Mouse (Mus musculus) frontal cortex, adult (tissue): ENCODE measurements around the gene L3mbtl2.

Experiments used
- ATAC-seq: cut with Nextera tagmentation; 2 replicates; pipeline ENCODE4 v1.9.2; 2017; ENCODE audit warnings: mild to moderate bottlenecking, moderate library complexity, mixed read lengths; ENCODE audit not compliant: low TSS enrichment

Gene L3mbtl2

DNA sequence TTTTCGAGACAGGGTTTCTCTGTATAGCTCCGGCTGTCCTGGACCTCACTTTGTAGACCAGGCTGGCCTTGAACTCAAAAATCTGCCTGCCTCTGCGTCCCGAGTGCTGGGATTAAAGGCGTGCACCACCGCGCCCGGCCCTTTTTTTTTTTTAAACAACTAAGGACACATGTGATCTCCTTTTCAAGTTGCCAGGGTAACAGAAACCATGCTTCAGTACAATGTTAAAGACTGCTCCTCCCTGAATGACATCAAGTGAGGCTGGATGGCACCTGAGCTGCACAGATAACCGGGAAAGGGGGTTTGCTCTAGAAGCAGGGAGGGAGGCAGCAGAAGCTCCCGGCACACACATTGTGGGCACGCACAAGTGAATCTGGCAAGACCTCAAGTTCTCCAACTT is 45.3 kb downstream of the L3mbtl2 start:
- no peak for ATAC-seq

DNA sequence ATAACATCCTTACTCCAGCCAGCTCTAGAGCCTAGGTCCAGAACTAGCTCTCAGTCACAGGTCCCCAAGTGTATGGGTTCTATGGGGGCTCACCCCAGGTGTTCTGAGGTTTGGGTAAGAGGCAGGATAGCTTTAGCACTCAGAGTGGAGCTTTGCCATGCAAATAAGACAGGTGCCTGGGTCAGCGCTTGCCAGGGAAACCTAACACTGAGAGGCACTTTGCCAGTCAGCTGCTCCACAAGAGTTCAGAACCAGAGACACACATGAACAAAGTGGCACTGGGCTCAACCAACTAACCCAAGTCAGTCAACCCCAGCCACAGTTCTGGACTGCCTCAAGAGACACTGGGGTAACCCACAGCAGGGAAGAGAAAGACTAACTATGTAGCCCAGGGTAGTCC is 46.0 kb downstream of the L3mbtl2 start:
- no peak for ATAC-seq

DNA sequence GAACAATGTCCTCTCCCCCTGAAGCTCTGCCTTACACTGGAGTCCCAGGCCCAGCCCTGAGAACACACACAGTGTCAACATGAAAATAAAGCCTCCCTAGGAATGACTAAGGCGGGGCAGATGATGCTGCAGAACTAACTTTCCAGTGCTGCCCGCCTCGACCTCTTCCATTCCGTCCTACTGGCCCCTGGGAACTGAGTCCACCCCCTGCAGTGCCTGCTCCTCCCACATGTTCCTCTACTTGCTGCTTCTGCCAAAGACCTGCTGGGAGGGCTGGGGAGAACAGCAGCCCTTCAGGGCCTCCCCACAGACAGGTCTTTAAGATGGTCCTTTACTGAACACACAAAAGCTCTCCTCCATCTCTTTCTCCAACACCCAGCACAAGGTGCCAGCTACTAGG is 47.1 kb downstream of the L3mbtl2 start:
- no peak for ATAC-seq

DNA sequence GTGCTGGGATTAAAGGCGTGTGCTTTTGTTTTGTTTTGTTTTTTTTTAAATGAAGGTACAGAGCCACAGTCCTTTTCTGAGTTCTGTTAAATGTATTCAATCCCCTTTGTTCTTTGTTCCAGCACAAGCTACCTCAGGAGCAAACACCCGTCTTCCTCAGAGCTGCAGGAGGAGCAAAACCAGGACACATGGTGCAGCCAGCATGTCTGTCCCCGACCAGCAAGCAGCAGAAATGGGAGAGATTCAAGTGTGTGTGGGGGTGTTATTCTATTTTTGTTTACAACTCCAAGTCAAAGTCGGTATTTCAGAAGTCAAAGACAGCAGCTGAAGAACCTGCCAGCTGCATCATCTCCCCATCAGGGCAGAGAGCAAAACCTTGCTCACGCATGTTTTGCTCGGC is 50.1 kb downstream of the L3mbtl2 start:
- peak; percentile 66 for ATAC-seq

DNA sequence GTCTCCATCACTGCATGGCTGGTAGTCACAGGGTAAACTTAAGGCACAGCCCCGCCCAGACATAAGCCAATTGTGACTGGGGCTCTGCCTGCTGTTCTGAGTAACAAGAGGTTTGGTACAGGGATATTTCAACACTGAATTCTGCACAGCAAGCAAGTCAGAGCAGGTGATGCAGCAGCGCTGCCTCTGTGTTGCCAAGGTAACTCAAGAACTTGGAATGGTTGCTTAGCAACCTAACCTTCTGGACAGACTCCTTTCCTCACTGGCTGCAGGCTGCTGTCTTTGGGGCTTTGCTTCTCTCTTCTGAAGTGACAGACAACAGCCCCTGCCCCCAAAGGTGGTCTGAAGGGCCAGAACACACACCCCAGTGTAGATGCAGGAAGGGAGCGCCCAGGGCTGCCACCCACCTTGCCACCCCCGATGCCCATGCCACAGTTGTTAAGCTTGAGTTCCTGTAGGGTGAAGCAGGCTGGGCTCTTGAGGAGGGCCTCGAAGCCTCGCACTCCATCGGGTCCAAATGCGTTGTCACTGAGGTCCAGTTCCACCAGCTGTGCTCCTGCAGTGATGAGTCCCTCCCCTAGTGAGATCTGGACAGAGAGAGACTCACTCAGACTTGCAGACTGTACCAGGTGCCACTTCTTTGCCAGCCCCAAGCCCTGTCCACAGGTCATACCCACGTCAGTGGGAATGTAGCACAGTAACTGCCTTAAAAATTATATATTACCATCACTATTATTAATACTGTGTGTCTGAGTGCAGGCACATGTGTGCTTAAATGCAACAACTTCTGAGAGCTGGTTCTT is 54.8 kb downstream of the L3mbtl2 start:
- ATAC-seq: peak; percentile 76

DNA sequence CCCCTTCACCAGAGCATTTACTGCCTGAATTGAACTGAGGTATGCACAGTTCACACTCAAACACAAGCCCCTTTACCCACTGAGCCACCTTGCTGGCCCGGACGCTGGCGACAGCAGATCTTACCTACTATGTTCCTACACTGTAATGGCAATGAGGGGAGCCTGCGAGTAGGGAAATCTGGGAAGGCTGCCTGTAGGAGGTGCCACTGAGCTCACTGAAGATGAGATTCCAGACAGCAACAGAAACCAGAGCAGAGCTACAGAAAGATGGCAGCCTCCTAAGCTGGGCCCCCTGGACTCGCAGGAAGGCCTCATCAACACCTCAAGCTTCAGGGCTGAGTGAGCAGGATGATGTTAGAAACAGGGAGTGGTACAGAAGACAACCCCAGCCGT is 55.4 kb downstream of the L3mbtl2 start:
- ATAC-seq: no peak

DNA sequence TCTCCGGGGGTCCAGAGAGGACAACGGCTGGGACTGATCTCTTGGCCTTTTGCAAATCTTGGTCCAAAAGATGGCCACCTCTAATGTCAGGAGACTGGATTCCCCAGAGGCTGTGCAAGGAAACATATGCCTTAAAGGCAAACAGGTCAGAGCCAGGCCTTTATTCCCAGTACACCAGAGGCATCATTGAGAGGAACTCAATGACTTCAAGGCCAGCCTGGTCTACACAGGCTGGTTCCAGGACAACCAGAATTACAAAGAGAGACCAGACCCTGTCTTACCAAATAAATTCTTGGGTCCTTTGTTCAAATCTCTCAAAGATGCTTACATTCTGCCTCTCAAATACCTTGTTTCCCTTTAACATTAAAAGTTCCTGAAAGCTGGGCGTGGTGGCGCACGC is 58.7 kb downstream of the L3mbtl2 start:
- ATAC-seq: no peak

DNA sequence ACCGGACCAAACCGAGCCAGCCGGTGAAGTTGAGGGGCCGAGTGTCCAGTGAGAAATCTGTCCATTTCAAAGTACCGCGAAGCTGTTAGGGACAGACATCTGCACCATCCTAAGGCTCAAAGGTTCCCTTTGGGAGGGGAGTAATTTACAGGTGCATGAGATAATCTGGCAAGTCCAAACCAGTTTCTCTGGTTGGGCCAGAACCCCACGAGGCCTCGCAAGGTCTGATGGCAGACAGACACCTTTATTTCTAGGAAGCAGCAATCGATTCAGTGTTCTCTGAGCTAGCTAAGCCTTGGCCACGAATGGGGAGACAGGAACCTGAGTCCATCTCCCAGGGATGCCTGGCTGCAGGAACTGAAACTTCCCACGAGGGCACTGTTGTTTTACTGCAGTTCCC is 60.0 kb downstream of the L3mbtl2 start:
- no peak for ATAC-seq

DNA sequence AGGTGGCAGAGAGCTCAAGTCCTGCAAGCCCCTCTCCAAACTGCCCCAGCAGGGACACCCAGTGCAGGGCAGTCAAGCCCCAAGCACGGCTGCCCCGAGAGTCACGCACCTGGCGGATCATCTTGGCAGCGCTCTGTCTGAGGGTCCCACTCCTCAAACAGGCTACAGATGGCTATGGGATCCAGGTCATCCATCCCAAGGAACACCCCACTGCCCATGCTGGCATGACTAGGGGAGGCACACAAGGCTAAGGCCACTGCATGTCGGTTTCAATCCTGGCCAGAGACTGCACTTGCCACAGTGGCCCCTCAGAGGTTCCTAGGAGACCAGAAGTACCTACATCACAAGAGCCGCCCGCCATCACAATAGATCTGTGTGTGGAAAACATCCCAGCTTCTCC is 62.3 kb downstream of the L3mbtl2 start:
- no peak for ATAC-seq

DNA sequence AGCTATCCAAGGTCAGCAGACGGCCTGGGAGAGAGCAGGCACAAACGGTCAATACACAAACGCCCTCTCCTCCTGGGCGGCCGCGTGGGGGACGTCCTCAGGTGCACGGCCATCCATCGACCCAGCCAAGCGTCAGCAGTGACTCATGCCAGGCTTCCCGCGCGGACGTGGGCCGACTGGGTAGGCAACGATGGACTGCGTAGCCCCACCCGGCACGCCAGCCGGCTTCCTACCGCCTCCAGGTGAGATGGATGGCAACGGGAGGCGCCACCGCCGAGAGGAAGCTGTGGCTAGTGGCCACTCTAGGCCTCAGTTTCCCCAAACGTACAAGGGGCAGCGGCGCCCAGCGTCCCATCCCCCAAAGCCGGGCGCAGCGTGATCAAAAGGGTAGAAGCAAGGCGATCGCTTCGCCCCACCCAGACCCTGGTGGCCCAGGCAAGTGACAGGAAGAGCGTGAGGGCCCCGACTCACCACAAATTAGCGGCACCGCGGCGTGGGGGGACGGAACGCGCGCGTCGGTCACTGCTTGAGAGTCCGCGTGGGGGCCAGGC is 65.6 kb downstream of the L3mbtl2 start:
- peak; percentile 62 for ATAC-seq

DNA sequence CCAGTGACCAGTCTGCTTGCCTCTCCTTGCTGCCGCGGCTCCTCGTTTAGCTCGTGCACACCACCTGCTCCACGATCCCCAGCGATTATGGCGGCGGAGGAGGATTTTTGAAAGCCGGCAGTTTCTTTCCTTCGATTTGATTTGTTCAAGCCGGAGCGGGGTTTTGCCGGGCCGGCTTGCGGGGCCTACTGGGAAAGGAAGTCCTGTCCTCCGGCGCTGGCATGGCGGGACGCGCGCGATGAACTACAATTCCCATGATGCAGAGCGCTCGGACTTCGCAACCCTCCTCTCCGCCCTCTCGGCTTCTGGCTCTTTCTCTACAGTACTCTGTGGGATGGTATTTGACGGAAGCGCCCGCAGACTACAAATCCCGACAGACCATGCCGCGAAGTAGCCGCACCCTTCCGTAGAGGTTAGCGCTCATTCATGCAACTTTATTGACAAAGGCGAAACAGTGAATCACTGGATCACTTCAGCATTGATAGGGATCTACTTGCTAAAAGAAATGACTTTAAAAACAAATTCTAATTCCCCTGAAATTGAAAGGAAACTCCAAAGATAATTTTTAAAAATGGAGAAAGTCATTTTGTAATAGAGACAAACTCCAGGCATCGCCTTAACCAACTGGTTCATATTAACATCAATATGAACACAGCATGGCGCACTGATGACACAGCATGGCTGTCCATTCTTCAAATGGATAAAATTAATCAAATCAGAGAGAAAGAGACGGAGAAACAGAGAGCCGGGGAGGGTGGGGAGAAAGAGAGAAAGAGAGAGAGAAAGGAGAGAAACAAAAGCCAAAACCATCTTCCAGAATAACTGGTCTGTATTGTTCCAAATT is 66.3 kb downstream of the L3mbtl2 start:
- peak; percentile 96 for ATAC-seq

DNA sequence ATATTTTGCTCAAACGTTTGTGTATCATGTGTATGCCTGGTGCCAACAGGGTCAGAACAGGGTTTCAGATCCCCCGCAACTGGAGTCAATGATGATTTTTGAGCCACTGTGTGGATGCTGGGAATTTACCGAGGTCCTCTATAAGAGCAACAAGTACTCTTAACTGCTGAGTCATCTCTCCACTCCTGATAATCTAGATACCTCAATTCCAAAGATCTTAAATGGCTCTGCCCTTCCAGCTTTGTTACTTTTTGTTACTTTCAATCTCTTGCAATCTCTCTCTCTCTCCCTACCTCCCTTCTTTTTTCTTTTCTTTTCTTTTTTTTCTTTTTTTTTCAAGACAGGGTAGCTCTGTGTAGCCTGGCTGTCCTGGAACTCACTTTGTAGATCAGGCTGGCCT is 71.4 kb downstream of the L3mbtl2 start:
- no peak for ATAC-seq
